Mouse (Mus musculus) urinary bladder, postnatal 14 days (tissue): ENCODE data around the gene Nbas.

Source experiments
- DNase-seq: peaks from one replicate; pipeline ENCODE4 v3.0.0; 2021; ENCODE audit warnings: low spot score

Nbas gene

DNA sequence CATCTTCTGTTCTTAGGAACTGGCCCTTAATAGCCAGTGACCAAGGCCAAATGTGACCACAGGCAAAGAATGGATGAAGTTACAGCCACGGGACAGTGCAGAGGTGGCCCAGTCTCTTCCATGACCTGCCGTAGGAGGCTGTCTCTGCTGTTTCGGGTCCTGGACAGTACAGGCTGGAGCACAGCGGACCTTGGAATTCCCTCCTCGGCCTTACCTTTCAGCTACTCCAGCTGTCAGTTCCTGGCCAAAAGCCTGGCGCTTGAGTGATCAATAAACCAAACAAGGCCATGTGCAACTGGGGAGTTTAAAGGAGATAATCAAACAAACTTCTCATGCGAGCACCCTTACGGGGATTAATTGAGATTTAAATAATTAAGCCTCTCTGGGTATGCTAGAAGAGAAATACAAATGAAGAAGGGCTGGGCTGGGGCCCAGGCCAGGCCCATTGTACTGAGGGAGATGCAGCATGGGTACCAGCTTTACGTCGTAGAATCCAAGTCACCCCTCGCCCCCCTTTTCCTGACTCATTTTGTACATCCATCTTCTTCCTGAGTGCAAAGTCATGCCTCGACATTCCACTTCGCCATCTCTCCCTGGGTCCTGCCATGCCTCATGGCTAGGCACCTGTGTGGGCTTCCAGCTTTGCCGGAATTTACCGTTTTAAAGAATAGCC is 353.4 kb downstream of the Nbas start:
- no peak for DNase-seq

DNA sequence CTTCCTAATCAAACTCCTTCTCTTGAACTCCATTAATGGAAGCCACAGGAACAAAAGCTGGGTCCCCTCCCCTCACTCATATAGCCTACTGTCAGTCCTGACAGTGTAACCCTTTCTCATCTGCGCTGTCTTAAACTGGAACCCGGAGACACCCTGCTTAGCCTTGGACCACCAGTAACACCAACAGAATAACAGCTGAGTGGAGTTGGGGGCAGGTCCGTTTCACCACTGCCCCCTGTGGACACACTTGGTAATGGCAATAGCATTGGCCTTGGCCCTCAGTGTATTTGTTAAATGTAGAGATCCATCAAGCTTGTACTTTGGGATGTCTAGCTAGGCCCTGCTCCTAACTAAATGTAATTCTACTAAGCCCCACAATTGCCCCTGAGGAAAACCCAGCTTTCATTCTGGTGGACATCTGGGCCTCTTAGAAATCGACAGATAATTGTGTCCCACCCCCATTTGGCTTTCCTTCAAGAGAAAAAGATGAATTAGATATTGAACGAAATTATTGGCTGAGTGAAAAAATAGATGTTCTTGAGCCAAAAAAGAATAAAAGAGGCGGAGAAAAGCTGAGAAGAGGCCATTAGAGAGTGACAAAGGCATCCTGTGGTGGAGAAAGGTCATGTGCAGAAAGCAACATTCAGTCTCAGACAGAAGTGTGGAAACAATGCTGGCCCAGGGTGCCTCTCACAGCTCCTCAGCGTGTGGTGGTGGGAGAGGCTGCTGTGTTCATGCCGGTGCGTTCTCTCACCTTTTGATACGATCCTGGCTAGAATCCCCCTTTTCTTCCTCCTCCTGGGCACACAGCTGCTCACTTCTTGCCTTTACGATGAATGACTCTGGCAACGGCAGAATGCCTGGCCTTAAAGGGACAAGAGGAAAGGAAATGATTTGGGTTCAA is 358.1 kb downstream of the Nbas start:
- no peak for DNase-seq
